Mouse (Mus musculus): ENCODE results near the gene 3110082I17Rik. TPM values are rescaled to one million over a fixed set of nuclear protein-coding genes. Genes with fewer than 3 reads are reported as not detected.
A peak's percentile ranks its signal among the peaks of the same experiment; 100 is the strongest.

The 3110082I17Rik gene
- polyA plus RNA-seq, 1 experiment from 2014 or later, result 19.7 TPM

- no peak for TF ChIP-seq CTCF (IDR thresholded peaks at IDR 0.05; ENCODE audit: low read depth)
- no peak for TF ChIP-seq EP300 (optimal IDR thresholded peaks at IDR 0.05)
- WGBS, result 77% methylated on average over 3 of the region's 3 CpGs
- Histone ChIP-seq H3K27ac (replicated peaks) (no peak overlapping the region), H3K9ac (ENCODE audit: low read length) (no peak overlapping the region), H3K27me3 (ENCODE audit: control insufficient read depth, insufficient read depth, low read length) (no peaks in the 10 kb centered on the region), H3K9me3 (ENCODE audit: control insufficient read depth, low read length) (no peaks in the 10 kb centered on the region), H3K4me3 (ENCODE audit: low read depth, low read length) (no peak overlapping the region), H3K4me2 (replicated peaks; ENCODE audit: low read depth) (no peak overlapping the region), H3K4me1 (replicated peaks; ENCODE audit: control insufficient read depth, insufficient read depth) (peaks cover 3% of the 10 kb centered on the region), H3K36me3 (ENCODE audit: control insufficient read depth, insufficient read depth, low read length) (no peaks in the 10 kb centered on the region)
- ATAC-seq (ENCODE audit: low FRiP score, low TSS enrichment) (no peak), DNase-seq (ENCODE audit: low spot score) (no peak)
These were observed 87.2 kb downstream of the 3110082I17Rik start for GRCm38 (mm10) chr5:139373126-139373525.

GRCm38 (mm10) chr5:139371631-139372401, 88.5 kb downstream of the 3110082I17Rik start:
- H3K4me1 ChIP-seq (replicated peaks; ENCODE audit: control insufficient read depth, insufficient read depth), result peaks cover 3% of the 10 kb centered on the region
- H3K9me3 ChIP-seq (ENCODE audit: control insufficient read depth, low read length), result no peaks in the 10 kb centered on the region
- TF ChIP-seq CTCF (IDR thresholded peaks at IDR 0.05; ENCODE audit: low read depth), result peak; percentile 49
- TF ChIP-seq EP300 (optimal IDR thresholded peaks at IDR 0.05), result no peak
- DNase-seq (ENCODE audit: low spot score), result peak; percentile 96
- H3K9ac ChIP-seq (ENCODE audit: low read length), result peak overlapping the region; percentile 87
- H3K36me3 ChIP-seq (ENCODE audit: control insufficient read depth, insufficient read depth, low read length), result no peaks in the 10 kb centered on the region
- no peaks in the 10 kb centered on the region for H3K27me3 ChIP-seq (ENCODE audit: control insufficient read depth, insufficient read depth, low read length)
- peak overlapping the region; percentile 84 for H3K27ac ChIP-seq (replicated peaks)
- peak; percentile 93 for ATAC-seq (ENCODE audit: low FRiP score, low TSS enrichment)
- WGBS, result under 1% methylated on average over 39 of the region's 39 CpGs
- peak overlapping the region; percentile 80 for H3K4me2 ChIP-seq (replicated peaks; ENCODE audit: low read depth)
- peak overlapping the region; percentile 57 for H3K4me3 ChIP-seq (ENCODE audit: low read depth, low read length)

GRCm38 (mm10) chr5:139371118-139371517, 89.2 kb downstream of the 3110082I17Rik start:
- Histone ChIP-seq H3K27ac (replicated peaks) (peak overlapping the region; percentile 84; the same call in 1 of the 2 replicates), H3K27me3 (ENCODE audit: control insufficient read depth, insufficient read depth, low read length) (no peaks in the 10 kb centered on the region), H3K4me3 (ENCODE audit: low read depth, low read length) (peak overlapping the region; percentile 57), H3K9me3 (ENCODE audit: control insufficient read depth, low read length) (no peaks in the 10 kb centered on the region), H3K4me1 (replicated peaks; ENCODE audit: control insufficient read depth, insufficient read depth) (peaks cover 3% of the 10 kb centered on the region), H3K9ac (ENCODE audit: low read length) (peak overlapping the region; percentile 87), H3K4me2 (replicated peaks; ENCODE audit: low read depth) (peak overlapping the region; percentile 80), H3K36me3 (ENCODE audit: control insufficient read depth, insufficient read depth, low read length) (no peaks in the 10 kb centered on the region)
- no peak for DNase-seq (ENCODE audit: low spot score)
- TF ChIP-seq EP300 (optimal IDR thresholded peaks at IDR 0.05) (no peak), CTCF (IDR thresholded peaks at IDR 0.05; ENCODE audit: low read depth) (no peak)
- no peak for ATAC-seq (ENCODE audit: low FRiP score, low TSS enrichment)
- WGBS, result 67% methylated on average over 5 of the region's 5 CpGs

- no peak overlapping the region for H3K4me2 ChIP-seq (replicated peaks; ENCODE audit: low read depth)
- H3K27ac ChIP-seq (replicated peaks), result no peak overlapping the region
- TF ChIP-seq EP300 (optimal IDR thresholded peaks at IDR 0.05) (no peak), CTCF (IDR thresholded peaks at IDR 0.05; ENCODE audit: low read depth) (no peak)
- no peak overlapping the region for H3K4me3 ChIP-seq (ENCODE audit: low read depth, low read length)
- DNase-seq (ENCODE audit: low spot score) (no peak), ATAC-seq (ENCODE audit: low FRiP score, low TSS enrichment) (no peak)
- H3K9ac ChIP-seq (ENCODE audit: low read length), result no peak overlapping the region
- peaks cover 3% of the 10 kb centered on the region for H3K4me1 ChIP-seq (replicated peaks; ENCODE audit: control insufficient read depth, insufficient read depth)
- 91% methylated on average over 6 of the region's 6 CpGs for WGBS
- no peaks in the 10 kb centered on the region for H3K27me3 ChIP-seq (ENCODE audit: control insufficient read depth, insufficient read depth, low read length)
- H3K9me3 ChIP-seq (ENCODE audit: control insufficient read depth, low read length), result no peaks in the 10 kb centered on the region
- H3K36me3 ChIP-seq (ENCODE audit: control insufficient read depth, insufficient read depth, low read length), result no peaks in the 10 kb centered on the region
These were observed 90.0 kb downstream of the 3110082I17Rik start for GRCm38 (mm10) chr5:139370336-139370735.

GRCm38 (mm10) chr5:139368638-139369320, 91.5 kb downstream of the 3110082I17Rik start:
- no peak for ATAC-seq (ENCODE audit: low FRiP score, low TSS enrichment)
- Histone ChIP-seq H3K27me3 (ENCODE audit: control insufficient read depth, insufficient read depth, low read length) (no peaks in the 10 kb centered on the region), H3K9ac (ENCODE audit: low read length) (no peak overlapping the region), H3K36me3 (ENCODE audit: control insufficient read depth, insufficient read depth, low read length) (no peaks in the 10 kb centered on the region), H3K9me3 (ENCODE audit: control insufficient read depth, low read length) (no peaks in the 10 kb centered on the region), H3K4me3 (ENCODE audit: low read depth, low read length) (no peak overlapping the region), H3K27ac (replicated peaks) (no peak overlapping the region), H3K4me1 (replicated peaks; ENCODE audit: control insufficient read depth, insufficient read depth) (peaks cover 3% of the 10 kb centered on the region), H3K4me2 (replicated peaks; ENCODE audit: low read depth) (no peak overlapping the region)
- no peak for DNase-seq (ENCODE audit: low spot score)
- TF ChIP-seq EP300 (optimal IDR thresholded peaks at IDR 0.05) (no peak), CTCF (IDR thresholded peaks at IDR 0.05; ENCODE audit: low read depth) (no peak)
- 82% methylated on average over 11 of the region's 11 CpGs for WGBS

All from stomach, postnatal 0 days (tissue).